Mouse (Mus musculus) heart, embryonic 11.5 days (tissue): Measurements from ENCODE around the gene Arpp21. TPM values are rescaled to one million over a fixed set of nuclear protein-coding genes. Genes with fewer than 3 reads are reported as not detected.

Experiments
- ATAC-seq: fragments of 200-750 bp; cut with Nextera tagmentation; replicated peaks from 2 replicates; pipeline ENCODE4 v1.8.0; 2017; ENCODE audit warnings: moderate library complexity; ENCODE audit not compliant: insufficient number of reproducible peaks, low FRiP score, low TSS enrichment
- H3K27ac ChIP-seq: fragments of 300-500 bp; sonication (generic); 2 replicates; pipeline ENCODE4 v1.5.1; 2014; ENCODE audit warnings: mild to moderate bottlenecking, low read depth, low read length
- H3K27me3 ChIP-seq: fragments of 300-500 bp; sonication (generic); 2 replicates; pipeline ENCODE4 v1.6.1; 2014; ENCODE audit warnings: mild to moderate bottlenecking, low read length, mixed read lengths; ENCODE audit not compliant: control insufficient read depth, insufficient read depth
- H3K36me3 ChIP-seq: fragments of 300-500 bp; sonication (generic); 2 replicates; pipeline ENCODE4 v1.6.1; 2014; ENCODE audit warnings: mild to moderate bottlenecking, low read length, moderate library complexity, mixed read lengths; ENCODE audit not compliant: control insufficient read depth, insufficient read depth
- H3K4me1 ChIP-seq: fragments of 300-500 bp; sonication (generic); 2 replicates; pipeline ENCODE4 v1.6.1; 2014; ENCODE audit warnings: low read length; ENCODE audit not compliant: control insufficient read depth, insufficient read depth
- H3K4me2 ChIP-seq: fragments of 300-500 bp; sonication (generic); 2 replicates; pipeline ENCODE4 v1.6.1; 2014; ENCODE audit warnings: mild to moderate bottlenecking, moderate library complexity
- H3K4me3 ChIP-seq: fragments of 300-500 bp; sonication (generic); 2 replicates; pipeline ENCODE4 v1.5.1; 2014; ENCODE audit warnings: low read depth, low read length
- H3K9ac ChIP-seq: fragments of 300-500 bp; sonication (generic); 2 replicates; pipeline ENCODE4 v1.6.1; 2014; ENCODE audit warnings: mild to moderate bottlenecking, low read depth, low read length, moderate library complexity
- H3K9me3 ChIP-seq: fragments of 300-500 bp; sonication (generic); replicated peaks from 2 replicates; pipeline ENCODE4 v1.6.1; 2016; ENCODE audit warnings: low read length; ENCODE audit not compliant: control insufficient read depth
- WGBS: fragments of 180-500 bp; shearing (Covaris S2); extraction: QIAGEN DNeasy Blood & Tissue Kit; methylation state at CpG from one replicate; pipeline ENCODE4 v1.1.7; 2014; ENCODE audit not compliant: insufficient replicate concordance; 5-methylcytosine and 5-hydroxymethylcytosine counted together
- polyA plus RNA-seq: library from polyadenylated mRNA; unstranded; fragments of >200 nt; fragmentation: Nextera tagmentation; extraction: Ambion mirVana; gene quantifications from 2 replicates; pipeline ENCODE4 v1.2.1, GENCODE M21; 2014

Gene Arpp21
- polyA plus RNA-seq, 1 experiment from 2014 or later = 1.7 TPM

- Histone ChIP-seq H3K36me3 (no peaks in the 10 kb centered on the region), H3K4me1 (no peaks in the 10 kb centered on the region), H3K4me3 (no peak overlapping the region), H3K9me3 (no peaks in the 10 kb centered on the region), H3K27ac (no peak overlapping the region), H3K9ac (no peak overlapping the region), H3K27me3 (no peaks in the 10 kb centered on the region), H3K4me2 (no peak overlapping the region)
- ATAC-seq = no peak
- WGBS = 75% methylated on average over 6 of the region's 6 CpGs
These were observed 37.4 kb downstream of the Arpp21 start for GRCm38 (mm10) chr9:112198296-112198695.

GRCm38 (mm10) chr9:112194049-112194448 is 41.7 kb downstream of the Arpp21 start:
- Histone ChIP-seq H3K9ac (no peak overlapping the region), H3K27ac (no peak overlapping the region), H3K4me2 (no peak overlapping the region), H3K9me3 (no peaks in the 10 kb centered on the region), H3K27me3 (no peaks in the 10 kb centered on the region), H3K36me3 (no peaks in the 10 kb centered on the region), H3K4me3 (no peak overlapping the region), H3K4me1 (no peaks in the 10 kb centered on the region)
- no peak for ATAC-seq

GRCm38 (mm10) chr9:112189394-112189793 is 46.3 kb downstream of the Arpp21 start:
- no peaks in the 10 kb centered on the region for H3K9me3 ChIP-seq
- ATAC-seq = no peak
- no peak overlapping the region for H3K4me2 ChIP-seq
- H3K4me1 ChIP-seq = peaks cover 7% of the 10 kb centered on the region
- no peak overlapping the region for H3K4me3 ChIP-seq
- 81% methylated on average over 10 of the region's 10 CpGs for WGBS
- no peak overlapping the region for H3K27ac ChIP-seq
- H3K9ac ChIP-seq = no peak overlapping the region
- no peaks in the 10 kb centered on the region for H3K36me3 ChIP-seq
- no peaks in the 10 kb centered on the region for H3K27me3 ChIP-seq

GRCm38 (mm10) chr9:112188358-112188893 is 47.3 kb downstream of the Arpp21 start:
- Histone ChIP-seq H3K9ac (no peak overlapping the region), H3K4me3 (no peak overlapping the region), H3K4me1 (peaks cover 7% of the 10 kb centered on the region), H3K27me3 (no peaks in the 10 kb centered on the region), H3K4me2 (no peak overlapping the region), H3K27ac (no peak overlapping the region), H3K9me3 (no peaks in the 10 kb centered on the region), H3K36me3 (no peaks in the 10 kb centered on the region)
- 67% methylated on average over 12 of the region's 12 CpGs for WGBS
- ATAC-seq = no peak

GRCm38 (mm10) chr9:112187667-112188066 is 48.1 kb downstream of the Arpp21 start:
- no peak overlapping the region for H3K4me2 ChIP-seq

GRCm38 (mm10) chr9:112186336-112187305 is 49.1 kb downstream of the Arpp21 start:
- H3K9ac ChIP-seq = no peak overlapping the region
- WGBS = 17% methylated on average over 14 of the region's 14 CpGs
- no peaks in the 10 kb centered on the region for H3K36me3 ChIP-seq
- H3K4me3 ChIP-seq = no peak overlapping the region
- H3K4me2 ChIP-seq = peak overlapping the region; percentile 36
- no peak overlapping the region for H3K27ac ChIP-seq
- no peak for ATAC-seq
- peaks cover 7% of the 10 kb centered on the region for H3K4me1 ChIP-seq
- H3K9me3 ChIP-seq = no peaks in the 10 kb centered on the region
- no peaks in the 10 kb centered on the region for H3K27me3 ChIP-seq

More at GRCm38 (mm10) chr9:112187667-112188066, 48.1 kb downstream of the Arpp21 start:
- 60% methylated on average over 14 of the region's 14 CpGs for WGBS
- Histone ChIP-seq H3K4me3 (no peak overlapping the region), H3K9ac (no peak overlapping the region), H3K27ac (no peak overlapping the region), H3K4me1 (peaks cover 7% of the 10 kb centered on the region), H3K27me3 (no peaks in the 10 kb centered on the region), H3K36me3 (no peaks in the 10 kb centered on the region), H3K9me3 (no peaks in the 10 kb centered on the region)
- no peak for ATAC-seq

GRCm38 (mm10) chr9:112185746-112186145 is 50.0 kb downstream of the Arpp21 start:
- Histone ChIP-seq H3K4me1 (peaks cover 7% of the 10 kb centered on the region), H3K27me3 (no peaks in the 10 kb centered on the region), H3K9ac (no peak overlapping the region), H3K9me3 (no peaks in the 10 kb centered on the region), H3K4me3 (no peak overlapping the region), H3K27ac (no peak overlapping the region), H3K36me3 (no peaks in the 10 kb centered on the region), H3K4me2 (no peak overlapping the region)
- 54% methylated on average over 10 of the region's 10 CpGs for WGBS
- no peak for ATAC-seq

GRCm38 (mm10) chr9:112182738-112183137 is 53.0 kb downstream of the Arpp21 start:
- ATAC-seq = no peak
- Histone ChIP-seq H3K9me3 (no peaks in the 10 kb centered on the region), H3K27ac (no peak overlapping the region), H3K27me3 (no peaks in the 10 kb centered on the region), H3K36me3 (no peaks in the 10 kb centered on the region), H3K4me2 (no peak overlapping the region), H3K9ac (no peak overlapping the region), H3K4me3 (no peak overlapping the region), H3K4me1 (peaks cover 16% of the 10 kb centered on the region)
- WGBS = 52% methylated on average over 3 of the region's 3 CpGs
